ENCODE assay signal across 8 mouse cellular contexts in genomic region chrX:36329849-36330411, GRCm38 (mm10). TPM values are rescaled to one million over a fixed set of nuclear protein-coding genes. Genes with fewer than 3 reads are reported as not detected.
A peak's percentile ranks its signal among the peaks of the same experiment; 100 is the strongest.
DNase-seq lines count a peak whose midpoint lies in the region; ATAC-seq and TF ChIP-seq lines count a peak whose summit lies in the region.

No protein-coding gene starts in this region.

- no peaks in the 10 kb centered on the region for H3K36me3 ChIP-seq in hindbrain, postnatal 0 days (ENCODE audit: insufficient read depth, low read length)
- no peaks in the 10 kb centered on the region for H3K36me3 ChIP-seq in limb, embryonic 11.5 days (ENCODE audit: control insufficient read depth, insufficient read depth, low read length)
- no peaks in the 10 kb centered on the region for H3K36me3 ChIP-seq in midbrain, embryonic 10.5 days

- H3K4me1 ChIP-seq in hindbrain, postnatal 0 days (ENCODE audit: insufficient read depth, low read length): no peaks in the 10 kb centered on the region
- no peaks in the 10 kb centered on the region for H3K4me1 ChIP-seq in limb, embryonic 11.5 days (ENCODE audit: control insufficient read depth, insufficient read depth, low read length)
- H3K4me1 ChIP-seq in midbrain, embryonic 10.5 days: peaks cover 15% of the 10 kb centered on the region

- 30% methylated on average over 34 of the region's 44 CpGs for WGBS in hindbrain, postnatal 0 days
- 24% methylated on average over 25 of the region's 44 CpGs for WGBS in limb, embryonic 11.5 days
- WGBS in midbrain, embryonic 10.5 days: 21% methylated on average over 30 of the region's 44 CpGs

- intact Hi-C loops in gastrocnemius, postnatal 14 days (cut with DNase I; ENCODE audit: low total_unique reads): no loop called here

- H3K9me3 ChIP-seq in hindbrain, postnatal 0 days (ENCODE audit: low read length): no peaks in the 10 kb centered on the region
- no peaks in the 10 kb centered on the region for H3K9me3 ChIP-seq in limb, embryonic 11.5 days (ENCODE audit: control insufficient read depth, low read length)
- H3K9me3 ChIP-seq in midbrain, embryonic 10.5 days (replicated peaks): no peaks in the 10 kb centered on the region; the same call in 1 of the 2 replicates

- H3K27me3 ChIP-seq in hindbrain, postnatal 0 days (ENCODE audit: insufficient read depth, low read length): no peaks in the 10 kb centered on the region; the same call in 1 of the 2 replicates
- peaks cover 20% of the 10 kb centered on the region for H3K27me3 ChIP-seq in limb, embryonic 11.5 days (ENCODE audit: control insufficient read depth, insufficient read depth, low read length)
- H3K27me3 ChIP-seq in midbrain, embryonic 10.5 days (ENCODE audit: low read depth, poor library complexity, severe bottlenecking): peaks cover 63% of the 10 kb centered on the region

- H3K4me3 ChIP-seq in hindbrain, postnatal 0 days (ENCODE audit: low read length): peak overlapping the region; percentile 44
- peak overlapping the region; percentile 31 for H3K4me3 ChIP-seq in limb, embryonic 11.5 days (ENCODE audit: low read depth, low read length)
- H3K4me3 ChIP-seq in midbrain, embryonic 10.5 days: peak overlapping the region; percentile 57

- DNase-seq in R1 (ENCODE audit: low read depth, low spot score): peak; percentile 47
- peak; percentile 76 for DNase-seq in cerebellum, adult 9-10 months
- peak; percentile 42 for DNase-seq in gastrocnemius, postnatal 14 days
- peak; percentile 8 for DNase-seq in hindbrain, postnatal 0 days (ENCODE audit: low spot score)
- DNase-seq in limb, embryonic 11.5 days (ENCODE audit: low spot score): peak; percentile 43
- peak; percentile 23 for DNase-seq in midbrain, embryonic 10.5 days (ENCODE audit: low spot score)
- DNase-seq in skeletal muscle tissue, adult 2 months (ENCODE audit: low read depth, low spot score): peak; percentile 36
- DNase-seq in spleen, adult 12 weeks (ENCODE audit: low spot score): no peak

- TF ChIP-seq CTCF in hindbrain, postnatal 0 days (IDR thresholded peaks at IDR 0.05; ENCODE audit: low read depth): no peak

- no peak overlapping the region for H3K27ac ChIP-seq in hindbrain, postnatal 0 days
- H3K27ac ChIP-seq in limb, embryonic 11.5 days (replicated peaks; ENCODE audit: low read depth, low read length): no peak overlapping the region
- no peak overlapping the region; the same call in 1 of the 2 replicates for H3K27ac ChIP-seq in midbrain, embryonic 10.5 days (replicated peaks)

- peak; percentile 46 for ATAC-seq in hindbrain, postnatal 0 days
- no peak for ATAC-seq in limb, embryonic 11.5 days (ENCODE audit: insufficient number of reproducible peaks, low FRiP score, low TSS enrichment, low read depth)

- H3K4me2 ChIP-seq in hindbrain, postnatal 0 days (ENCODE audit: low read depth, low read length): peak overlapping the region; percentile 72
- H3K4me2 ChIP-seq in limb, embryonic 11.5 days (ENCODE audit: low read depth, severe bottlenecking): peak overlapping the region; percentile 65

- no peak overlapping the region; the same call in 1 of the 2 replicates for H3K9ac ChIP-seq in hindbrain, postnatal 0 days (replicated peaks; ENCODE audit: low read length)
- no peak overlapping the region for H3K9ac ChIP-seq in limb, embryonic 11.5 days (ENCODE audit: low read length)

RNA-seq across cellular contexts. Expression of gene Lonrf3, which starts 1.8 kb away (rescaled TPM):
- 1 to 10 TPM; 1.6 to 1.8 TPM for total RNA-seq in gastrocnemius, postnatal 14 days (2021)
- total RNA-seq in hindbrain, postnatal 0 days (2014; rRNA removed): 9.9 and 10.8 TPM in 2 replicates
- polyA plus RNA-seq in hindbrain, postnatal 0 days (2015; fragmentation: Nextera tagmentation; extraction: Ambion mirVana): 0.91 and 1.1 TPM in 2 replicates
- polyA plus RNA-seq in limb, embryonic 11.5 days (2014; fragmentation: Nextera tagmentation; extraction: Ambion mirVana): 0.10 and 0.11 TPM in 2 replicates
- polyA plus RNA-seq in midbrain, embryonic 10.5 days (2016; fragmentation: Nextera tagmentation; extraction: Ambion mirVana): 0.84 and 0.88 TPM in 2 replicates
